Mouse (Mus musculus) liver, embryonic 16.5 days (tissue): ENCODE measurements around the gene Lancl2. TPM values are rescaled to one million over a fixed set of nuclear protein-coding genes. Genes with fewer than 3 reads are reported as not detected.

Experiments used
- ATAC-seq: fragments of 200-750 bp; cut with Nextera tagmentation; 2 replicates; pipeline ENCODE4 v1.8.0; 2017; ENCODE audit warnings: low read depth, mild to moderate bottlenecking, moderate number of reproducible peaks, moderate library complexity
- H3K27ac ChIP-seq: fragments of 300-500 bp; sonication (generic); 2 replicates; pipeline ENCODE4 v1.5.1; 2014; ENCODE audit warnings: mild to moderate bottlenecking, low read length
- H3K27me3 ChIP-seq: fragments of 300-500 bp; sonication (generic); 2 replicates; pipeline ENCODE4 v1.6.1; 2014; ENCODE audit warnings: low read depth, low read length, mixed read lengths; ENCODE audit not compliant: control insufficient read depth, insufficient read depth
- H3K36me3 ChIP-seq: fragments of 300-500 bp; sonication (generic); 2 replicates; pipeline ENCODE4 v1.6.1; 2014; ENCODE audit warnings: mild to moderate bottlenecking; ENCODE audit not compliant: control insufficient read depth, insufficient read depth
- H3K4me1 ChIP-seq: fragments of 300-500 bp; sonication (generic); 2 replicates; pipeline ENCODE4 v1.6.1; 2014; ENCODE audit warnings: low read depth, low read length, mixed read lengths; ENCODE audit not compliant: control insufficient read depth
- H3K4me2 ChIP-seq: fragments of 300-500 bp; sonication (generic); 2 replicates; pipeline ENCODE4 v1.6.1; 2014; ENCODE audit warnings: low read depth, low read length, mixed read lengths
- H3K4me3 ChIP-seq: fragments of 300-500 bp; sonication (generic); 2 replicates; pipeline ENCODE4 v1.5.1; 2014; ENCODE audit warnings: low read depth, mild to moderate bottlenecking, low read length
- H3K9ac ChIP-seq: fragments of 300-500 bp; sonication (generic); 2 replicates; pipeline ENCODE4 v1.6.1; 2014; ENCODE audit warnings: low read depth, low read length
- H3K9me3 ChIP-seq: fragments of 300-500 bp; sonication (generic); replicated peaks from 2 replicates; pipeline ENCODE4 v1.6.1; 2016; ENCODE audit warnings: low read length; ENCODE audit not compliant: control insufficient read depth
- WGBS: fragments of 180-500 bp; shearing (Covaris S2); extraction: QIAGEN DNeasy Blood & Tissue Kit; methylation state at CpG from one replicate; pipeline ENCODE4 v1.1.7; 2014; ENCODE audit not compliant: insufficient replicate concordance; 5-methylcytosine and 5-hydroxymethylcytosine counted together
- polyA plus RNA-seq: library from polyadenylated mRNA; unstranded; fragments of >200 nt; fragmentation: Nextera tagmentation; extraction: Ambion mirVana; gene quantifications from 2 replicates; pipeline ENCODE4 v1.2.1, GENCODE M21; 2015

The Lancl2 gene
- polyA plus RNA-seq, 1 experiment from 2014 or later, result 12.6 TPM

DNA sequence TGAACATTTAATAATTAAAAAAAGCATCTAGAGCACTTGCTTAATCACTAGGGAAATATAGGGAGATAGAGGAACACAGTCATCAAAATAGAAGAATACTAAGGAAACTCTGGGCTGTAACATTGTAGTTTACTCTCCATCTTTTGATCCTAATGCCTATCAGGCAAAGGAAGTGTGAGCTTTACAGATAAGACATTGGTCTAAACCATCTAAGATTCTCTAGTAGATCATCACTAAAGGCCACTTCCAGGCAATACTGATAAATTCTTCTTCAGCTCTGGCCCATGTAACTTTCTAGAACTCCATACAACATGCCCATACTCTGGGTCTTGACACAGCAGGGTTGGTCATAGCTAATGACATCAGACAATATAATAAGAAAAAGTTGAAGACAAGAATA is 60.7 kb downstream of the Lancl2 start:
- Histone ChIP-seq H3K4me2 (no peak overlapping the region), H3K9ac (no peak overlapping the region), H3K27ac (peak overlapping the region; percentile 12; the same call in 1 of the 2 replicates), H3K9me3 (no peaks in the 10 kb centered on the region), H3K4me3 (no peak overlapping the region), H3K4me1 (peaks cover 51% of the 10 kb centered on the region), H3K36me3 (peaks cover 16% of the 10 kb centered on the region; the same call in 1 of the 2 replicates), H3K27me3 (no peaks in the 10 kb centered on the region)
- no peak for ATAC-seq

DNA sequence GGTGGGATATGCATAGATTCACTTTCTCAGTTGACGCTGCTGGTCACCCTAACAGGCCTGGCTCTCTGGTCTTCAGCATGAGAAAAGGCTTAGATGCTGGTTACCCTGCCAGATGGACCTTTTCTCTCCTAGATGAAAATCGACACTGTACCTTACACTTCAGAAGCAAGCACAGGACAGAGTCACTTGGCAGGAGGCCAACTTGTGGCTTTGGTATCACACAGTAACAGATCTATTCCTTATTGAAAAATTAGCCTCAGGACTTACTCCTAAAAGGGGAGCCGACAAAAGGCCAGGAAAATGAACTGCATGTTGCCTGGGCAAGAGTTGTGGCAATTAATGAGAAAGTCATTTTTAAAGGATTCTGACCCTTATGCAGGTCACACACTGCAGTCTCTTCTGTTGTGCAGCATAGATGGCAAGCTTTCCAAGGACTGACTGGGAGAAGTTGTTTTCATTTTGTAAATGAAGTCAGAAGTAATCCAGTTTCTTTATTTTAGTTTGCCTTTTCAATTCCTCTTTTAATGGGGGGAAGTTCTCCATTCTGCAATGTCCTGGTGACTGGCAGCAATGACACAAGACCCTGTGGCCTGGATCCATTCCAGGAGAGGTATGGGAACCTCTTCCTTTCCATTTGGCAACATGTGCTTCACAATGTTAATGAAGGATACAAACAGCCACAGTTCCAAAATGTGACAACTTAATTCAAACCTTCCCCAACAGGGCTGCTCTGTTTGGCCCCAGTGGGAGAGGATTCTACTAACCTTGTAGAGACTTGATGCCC is 62.9 kb downstream of the Lancl2 start:
- Histone ChIP-seq H3K27ac (peak overlapping the region; percentile 94), H3K27me3 (no peaks in the 10 kb centered on the region), H3K9me3 (no peaks in the 10 kb centered on the region), H3K4me2 (peak overlapping the region; percentile 71), H3K36me3 (peaks cover 10% of the 10 kb centered on the region; the same call in 1 of the 2 replicates), H3K4me3 (no peak overlapping the region), H3K4me1 (peaks cover 63% of the 10 kb centered on the region), H3K9ac (peak overlapping the region; percentile 65)
- WGBS, result 39% methylated on average over 3 of the region's 3 CpGs
- ATAC-seq, result no peak

DNA sequence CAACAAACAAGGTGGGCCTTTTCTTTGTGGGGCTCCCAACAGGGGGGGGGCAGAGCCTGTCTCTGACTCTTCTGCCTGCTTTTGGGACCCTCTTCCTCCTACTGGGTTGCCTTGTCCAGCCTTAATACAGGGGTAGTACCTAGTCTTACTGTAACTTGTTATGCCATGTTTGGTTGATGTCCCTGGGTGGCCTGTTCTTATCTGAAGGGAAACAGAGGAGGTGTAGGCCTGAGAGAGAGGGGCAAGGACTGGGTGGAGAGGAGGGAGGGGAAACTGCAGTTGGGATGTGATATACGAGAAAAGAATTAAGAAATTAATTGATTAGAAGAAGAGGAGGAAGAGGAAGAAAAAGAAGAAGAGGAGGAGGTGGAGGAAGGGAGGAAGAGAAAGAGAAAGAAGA is 63.9 kb downstream of the Lancl2 start:
- H3K4me2 ChIP-seq, result peak overlapping the region; percentile 71

DNA sequence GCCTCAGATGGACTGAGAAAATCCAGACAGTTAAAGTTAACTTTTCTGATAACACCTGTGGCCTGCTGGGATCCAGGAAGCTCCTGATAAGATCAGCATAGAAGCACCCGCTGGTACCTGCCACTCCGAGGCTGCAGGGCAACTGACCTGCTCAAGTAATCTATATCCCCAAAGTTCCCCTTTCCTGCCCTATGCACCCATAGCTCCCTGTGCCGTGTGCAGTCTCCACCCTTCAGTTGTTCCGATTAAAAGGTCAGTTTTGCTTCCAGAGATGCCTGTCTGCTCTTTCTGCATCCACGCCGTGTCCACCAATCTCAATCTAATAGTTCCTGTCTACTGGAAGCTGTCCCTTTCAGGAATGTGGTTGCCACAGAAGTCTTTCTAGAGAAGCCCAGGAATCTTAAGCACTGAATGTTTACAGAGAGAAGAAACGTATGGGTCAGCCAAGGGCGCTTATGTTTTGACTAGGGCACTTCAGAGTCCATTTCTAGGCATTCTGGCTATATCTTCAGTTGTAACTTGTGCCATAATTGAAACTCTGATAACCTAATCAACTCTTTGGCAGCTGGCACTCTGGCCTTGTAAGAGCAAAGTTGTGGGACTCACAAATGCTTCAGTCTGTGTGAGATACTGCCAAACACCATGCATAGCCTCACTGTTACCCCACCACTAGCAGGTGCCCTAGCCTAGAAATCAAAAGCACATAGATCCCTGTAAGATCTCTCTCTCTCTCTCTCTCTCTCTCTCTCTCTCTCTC is 65.0 kb downstream of the Lancl2 start:
- Histone ChIP-seq H3K27ac (peak overlapping the region; percentile 94), H3K4me3 (peak overlapping the region; percentile 39), H3K9ac (peak overlapping the region; percentile 66), H3K4me2 (peak overlapping the region; percentile 71), H3K4me1 (peaks cover 61% of the 10 kb centered on the region), H3K9me3 (no peaks in the 10 kb centered on the region), H3K27me3 (no peaks in the 10 kb centered on the region), H3K36me3 (peaks cover 5% of the 10 kb centered on the region; the same call in 1 of the 2 replicates)
- peak; percentile 74 for ATAC-seq
- WGBS, result 16% methylated on average over 8 of the region's 8 CpGs

More for the DNA sequence above, 63.9 kb downstream of the Lancl2 start:
- peak; percentile 88 for ATAC-seq
- 9% methylated on average over 1 of the region's 1 CpGs for WGBS
- peak overlapping the region; percentile 66 for H3K9ac ChIP-seq
- peak overlapping the region; percentile 94 for H3K27ac ChIP-seq
- H3K4me1 ChIP-seq, result peaks cover 63% of the 10 kb centered on the region
- peak overlapping the region; percentile 39 for H3K4me3 ChIP-seq
- H3K27me3 ChIP-seq, result no peaks in the 10 kb centered on the region
- H3K9me3 ChIP-seq, result no peaks in the 10 kb centered on the region
- H3K36me3 ChIP-seq, result peaks cover 5% of the 10 kb centered on the region; the same call in 1 of the 2 replicates

DNA sequence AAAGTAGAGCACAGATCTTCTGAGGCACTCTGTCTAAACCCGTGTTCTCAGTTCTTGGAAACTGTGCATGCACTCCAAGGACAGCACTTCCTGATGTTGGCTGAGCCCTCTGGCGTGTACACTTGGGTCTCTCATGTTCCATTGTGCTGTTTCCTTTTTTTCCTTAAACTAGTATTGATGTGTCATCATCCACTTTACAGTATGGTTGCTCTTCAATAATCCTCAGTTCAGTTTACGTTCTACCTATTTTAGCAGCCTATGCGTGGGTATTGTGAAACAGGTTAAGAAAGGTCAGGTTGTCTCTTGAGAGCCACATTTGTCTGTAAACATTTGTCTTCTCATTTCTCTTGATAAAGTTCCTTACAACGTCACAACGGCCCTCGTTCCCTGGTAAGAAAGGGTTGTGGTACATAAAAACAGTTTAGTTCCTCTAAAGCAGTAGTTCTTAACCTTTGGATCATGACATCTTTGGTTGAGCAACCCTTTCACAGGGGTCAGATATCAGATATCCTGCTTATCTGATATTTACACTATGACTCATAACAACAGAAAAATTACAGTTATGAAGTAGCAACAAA is 66.7 kb downstream of the Lancl2 start:
- no peak overlapping the region for H3K9ac ChIP-seq
- peaks cover 48% of the 10 kb centered on the region for H3K4me1 ChIP-seq
- H3K36me3 ChIP-seq, result peaks cover 6% of the 10 kb centered on the region
- ATAC-seq, result no peak
- 66% methylated on average over 7 of the region's 7 CpGs for WGBS
- no peaks in the 10 kb centered on the region for H3K27me3 ChIP-seq
- H3K9me3 ChIP-seq, result no peaks in the 10 kb centered on the region
- H3K4me2 ChIP-seq, result no peak overlapping the region
- H3K4me3 ChIP-seq, result no peak overlapping the region
- peak overlapping the region; percentile 94 for H3K27ac ChIP-seq

DNA sequence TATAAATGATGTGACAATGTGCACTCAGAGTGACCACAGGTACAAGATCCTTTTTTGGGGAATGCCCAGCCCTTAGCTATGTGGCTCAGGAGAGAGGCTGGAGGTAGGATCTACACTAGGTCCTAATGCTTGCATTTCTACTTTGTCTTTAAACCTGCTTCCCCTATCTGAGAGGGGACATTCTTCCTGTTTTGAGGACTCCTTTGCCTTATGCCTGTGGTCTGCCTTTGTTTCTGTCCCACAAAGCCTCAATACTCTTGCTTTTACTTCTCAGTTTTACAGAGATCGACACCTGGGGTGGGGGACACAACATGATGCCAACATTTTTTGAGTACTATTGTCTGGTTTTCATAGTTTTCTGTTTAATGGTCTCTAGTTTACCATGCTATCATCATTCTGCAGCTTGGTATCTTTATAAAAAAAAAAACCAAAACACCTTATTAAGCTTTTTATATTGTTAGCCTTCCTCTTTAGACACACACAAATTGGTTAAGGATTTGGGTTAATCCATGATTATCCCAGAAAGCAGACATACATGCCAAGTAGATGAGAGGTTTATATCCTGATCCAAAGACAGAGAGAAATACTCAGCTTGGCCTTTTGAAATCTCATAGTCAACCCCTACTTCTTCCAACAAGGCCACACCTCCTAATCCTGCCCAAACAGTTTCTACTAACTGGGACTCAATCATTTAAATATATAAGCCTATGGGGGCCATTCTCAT is 68.3 kb downstream of the Lancl2 start:
- 0 out of 2 replicates have a peak overlapping the region, but pooled peaks have one; percentile 2 for H3K27ac ChIP-seq
- WGBS, result 32% methylated on average over 1 of the region's 1 CpGs
- no peak overlapping the region for H3K4me3 ChIP-seq
- H3K9ac ChIP-seq, result no peak overlapping the region
- ATAC-seq, result no peak
- H3K36me3 ChIP-seq, result peaks cover 12% of the 10 kb centered on the region
- no peaks in the 10 kb centered on the region for H3K9me3 ChIP-seq
- no peak overlapping the region for H3K4me2 ChIP-seq
- no peaks in the 10 kb centered on the region for H3K27me3 ChIP-seq
- peaks cover 33% of the 10 kb centered on the region for H3K4me1 ChIP-seq

DNA sequence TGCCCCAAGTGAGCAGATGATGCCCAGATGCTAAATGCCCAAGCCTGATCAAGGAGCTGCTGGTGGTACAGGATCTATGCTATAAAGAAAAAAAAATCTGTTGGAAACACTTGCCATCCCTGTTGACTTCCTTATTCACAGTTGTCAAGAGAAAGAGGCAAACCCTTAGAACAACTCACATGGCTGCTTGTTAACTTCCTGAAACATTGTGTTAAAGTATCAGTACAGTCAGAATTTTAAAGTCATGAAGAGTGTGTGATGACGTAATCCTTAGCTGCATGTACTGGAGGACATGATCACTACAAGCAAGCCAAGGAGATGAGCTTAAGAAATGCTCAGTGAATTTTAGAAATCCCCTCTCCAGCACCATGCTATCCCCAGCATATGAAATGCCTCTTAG is 71.5 kb downstream of the Lancl2 start:
- H3K27ac ChIP-seq, result 0 out of 2 replicates have a peak overlapping the region, but pooled peaks have one; percentile 8
- no peak overlapping the region for H3K4me3 ChIP-seq
- H3K9ac ChIP-seq, result no peak overlapping the region
- peaks cover 5% of the 10 kb centered on the region for H3K4me1 ChIP-seq
- no peak for ATAC-seq
- peaks cover 14% of the 10 kb centered on the region for H3K36me3 ChIP-seq
- WGBS, result 84% methylated on average over 1 of the region's 1 CpGs
- no peaks in the 10 kb centered on the region for H3K9me3 ChIP-seq
- no peak overlapping the region for H3K4me2 ChIP-seq
- no peaks in the 10 kb centered on the region for H3K27me3 ChIP-seq

DNA sequence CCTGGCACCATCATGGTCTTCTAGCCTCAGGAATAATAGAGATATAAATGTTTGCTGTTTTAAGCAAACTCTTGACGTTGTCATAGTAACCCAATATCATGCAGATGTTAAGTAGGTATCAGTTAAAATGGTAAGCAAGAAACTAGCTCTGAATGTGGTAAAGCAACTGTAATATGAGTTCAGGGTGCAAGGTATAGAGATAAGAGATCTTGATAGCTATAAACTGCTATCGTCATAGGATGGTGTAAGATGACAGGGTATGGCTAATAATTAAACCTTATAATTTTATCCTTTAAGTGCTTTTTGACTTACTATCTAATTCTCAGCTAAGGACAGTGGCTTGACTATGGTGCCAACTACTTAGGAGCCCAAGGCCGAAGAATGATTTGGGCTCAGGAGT is 78.0 kb downstream of the Lancl2 start:
- H3K9me3 ChIP-seq, result no peaks in the 10 kb centered on the region
- WGBS, result 88% methylated on average over 3 of the region's 3 CpGs

More for the DNA sequence above, 78.0 kb downstream of the Lancl2 start:
- Histone ChIP-seq H3K27ac (no peak overlapping the region), H3K4me2 (no peak overlapping the region), H3K4me1 (no peaks in the 10 kb centered on the region), H3K27me3 (no peaks in the 10 kb centered on the region), H3K36me3 (0 out of 2 replicates have a peak, but pooled peaks cover 2% of the 10 kb centered on the region), H3K4me3 (no peak overlapping the region), H3K9ac (no peak overlapping the region)
- no peak for ATAC-seq
